Mouse (Mus musculus): ENCODE measurements around the gene Sntb2. TPM values are rescaled to one million over a fixed set of nuclear protein-coding genes. Genes with fewer than 3 reads are reported as not detected.

Sntb2 gene
- polyA plus RNA-seq, 1 experiment from 2014 or later, result 8.9 TPM

- H3K4me3 ChIP-seq (replicated peaks), result peak within 1 kb of the TSS; percentile 99
- H3K9me3 ChIP-seq, result no peaks in the 10 kb centered on the region
- peaks cover 55% of the 10 kb centered on the region for H3K36me3 ChIP-seq (replicated peaks)
- no peaks in the 10 kb centered on the region for H3K27me3 ChIP-seq
- peak; percentile 96 for ATAC-seq (ENCODE audit: low FRiP score)
- H3K27ac ChIP-seq, result peak within 1 kb of the TSS; percentile 78
- peak within 1 kb of the TSS; percentile 88 for H3K4me2 ChIP-seq
- WGBS, result under 1% methylated on average over 88 of the region's 88 CpGs
- H3K9ac ChIP-seq, result peak within 1 kb of the TSS; percentile 89
- H3K4me1 ChIP-seq, result peaks cover 19% of the 10 kb centered on the region
Measured at GRCm38 (mm10) chr8:107056076-107056972, 120.8 kb downstream of the Sntb2 start, which contains the start of the genes Cog8 and Nip7. Cog8 (minus strand) TSS chr8:107056689. Nip7 (plus strand) TSS chr8:107056877.

GRCm38 (mm10) chr8:107056973-107057369 is 121.4 kb downstream of the Sntb2 start:
- Histone ChIP-seq H3K9me3 (no peaks in the 10 kb centered on the region), H3K4me1 (peaks cover 19% of the 10 kb centered on the region), H3K9ac (peak overlapping the region; percentile 89), H3K4me3 (replicated peaks) (peak overlapping the region; percentile 99), H3K4me2 (peak overlapping the region; percentile 88), H3K27ac (no peak overlapping the region), H3K27me3 (no peaks in the 10 kb centered on the region), H3K36me3 (replicated peaks) (peaks cover 49% of the 10 kb centered on the region)
- under 1% methylated on average over 33 of the region's 33 CpGs for WGBS
- ATAC-seq (ENCODE audit: low FRiP score), result no peak; the same call in 1 of the 2 replicates

- H3K4me2 ChIP-seq, result no peak overlapping the region
- H3K36me3 ChIP-seq (replicated peaks), result peaks cover 21% of the 10 kb centered on the region
- no peak for ATAC-seq (ENCODE audit: low FRiP score)
- H3K4me3 ChIP-seq (replicated peaks), result no peak overlapping the region
- no peaks in the 10 kb centered on the region for H3K9me3 ChIP-seq
- H3K9ac ChIP-seq, result no peak overlapping the region
- H3K27ac ChIP-seq, result no peak overlapping the region
- no peaks in the 10 kb centered on the region for H3K27me3 ChIP-seq
- 87% methylated on average over 1 of the region's 1 CpGs for WGBS
- peaks cover 7% of the 10 kb centered on the region for H3K4me1 ChIP-seq
Measured at GRCm38 (mm10) chr8:107062613-107063012, 127.1 kb downstream of the Sntb2 start.

GRCm38 (mm10) chr8:107065511-107066496 is 130.3 kb downstream of the Sntb2 start, which contains the start of gene Tmed6:
Tmed6 (minus strand) TSS chr8:107065644.
- H3K9ac ChIP-seq, result no peak within 1 kb of the TSS
- no peak within 1 kb of the TSS for H3K27ac ChIP-seq
- no peak within 1 kb of the TSS for H3K4me3 ChIP-seq (replicated peaks)
- H3K36me3 ChIP-seq (replicated peaks), result peaks cover 15% of the 10 kb centered on the region
- no peaks in the 10 kb centered on the region for H3K4me1 ChIP-seq
- H3K27me3 ChIP-seq, result no peaks in the 10 kb centered on the region
- no peaks in the 10 kb centered on the region for H3K9me3 ChIP-seq
- 69% methylated on average over 17 of the region's 17 CpGs for WGBS
- no peak for ATAC-seq (ENCODE audit: low FRiP score)
- H3K4me2 ChIP-seq, result no peak within 1 kb of the TSS

Other genes starting within 250 kb of the Sntb2 start
- gene Has3, start 65.5 kb upstream of the Sntb2 start, polyA plus RNA-seq (2016; fragmentation: Nextera tagmentation; extraction: Ambion mirVana), result 0.56 and 0.62 TPM in 2 replicates
- gene Utp4, start 42.1 kb upstream of the Sntb2 start, polyA plus RNA-seq (2016; fragmentation: Nextera tagmentation; extraction: Ambion mirVana), result 59.4 and 59.6 TPM in 2 replicates
- 96.7 and 96.9 TPM in 2 replicates for gene Vps4a, start 95.5 kb downstream of the Sntb2 start, polyA plus RNA-seq (2016; fragmentation: Nextera tagmentation; extraction: Ambion mirVana)
- 35.7 and 39.9 TPM in 2 replicates for gene Pdf, start 112.9 kb downstream of the Sntb2 start, polyA plus RNA-seq (2016; fragmentation: Nextera tagmentation; extraction: Ambion mirVana)
- 41.7 and 43.3 TPM in 2 replicates for gene Cog8, start 120.9 kb downstream of the Sntb2 start, polyA plus RNA-seq (2016; fragmentation: Nextera tagmentation; extraction: Ambion mirVana)
- 92.7 and 99.0 TPM in 2 replicates for gene Nip7, start 121.1 kb downstream of the Sntb2 start, polyA plus RNA-seq (2016; fragmentation: Nextera tagmentation; extraction: Ambion mirVana)
- not detected in 2 replicates for gene Tmed6, start 129.9 kb downstream of the Sntb2 start, polyA plus RNA-seq (2016; fragmentation: Nextera tagmentation; extraction: Ambion mirVana)
- gene Terf2, start 160.8 kb downstream of the Sntb2 start, polyA plus RNA-seq (2016; fragmentation: Nextera tagmentation; extraction: Ambion mirVana), result 22.3 and 26.6 TPM in 2 replicates
- gene Cyb5b, start 214.9 kb downstream of the Sntb2 start, polyA plus RNA-seq (2016; fragmentation: Nextera tagmentation; extraction: Ambion mirVana), result 157 and 167 TPM in 2 replicates